Mouse (Mus musculus) stomach, postnatal 0 days (tissue): ENCODE data around the gene Phldb2. TPM values are rescaled to one million over a fixed set of nuclear protein-coding genes. Genes with fewer than 3 reads are reported as not detected.

Source experiments
- ATAC-seq: fragments of 200-750 bp; cut with Nextera tagmentation; 2 replicates; pipeline ENCODE4 v1.8.0; 2017; ENCODE audit not compliant: low FRiP score, low TSS enrichment
- DNase-seq: peaks from one replicate; pipeline ENCODE4 v3.0.0-alpha.2; 2016; ENCODE audit warnings: low spot score
- H3K27ac ChIP-seq: fragments of 300-500 bp; sonication (generic); replicated peaks from 2 replicates; pipeline ENCODE4 v1.5.1; 2014; ENCODE audit warnings: mild to moderate bottlenecking, control low read depth
- H3K27me3 ChIP-seq: fragments of 300-500 bp; sonication (generic); 2 replicates; pipeline ENCODE4 v1.6.1; 2014; ENCODE audit warnings: low read length; ENCODE audit not compliant: control insufficient read depth, insufficient read depth
- H3K36me3 ChIP-seq: fragments of 300-500 bp; sonication (generic); 2 replicates; pipeline ENCODE4 v1.6.1; 2014; ENCODE audit warnings: low read length, mixed read lengths; ENCODE audit not compliant: control insufficient read depth, insufficient read depth
- H3K4me1 ChIP-seq: fragments of 300-500 bp; sonication (generic); replicated peaks from 2 replicates; pipeline ENCODE4 v1.6.1; 2014; ENCODE audit warnings: antibody characterized with exemption; ENCODE audit not compliant: control insufficient read depth, insufficient read depth
- H3K4me2 ChIP-seq: fragments of 300-500 bp; sonication (generic); replicated peaks from 2 replicates; pipeline ENCODE4 v1.6.1; 2014; ENCODE audit warnings: low read depth, mild to moderate bottlenecking, control low read depth, moderate library complexity
- H3K4me3 ChIP-seq: fragments of 300-500 bp; sonication (generic); 2 replicates; pipeline ENCODE4 v1.5.1; 2014; ENCODE audit warnings: low read depth, low read length, control low read depth
- H3K9ac ChIP-seq: fragments of 300-500 bp; sonication (generic); 2 replicates; pipeline ENCODE4 v1.6.1; 2014; ENCODE audit warnings: mild to moderate bottlenecking, low read length, control low read depth, mixed read lengths
- H3K9me3 ChIP-seq: fragments of 300-500 bp; sonication (generic); 2 replicates; pipeline ENCODE4 v1.6.1; 2016; ENCODE audit warnings: low read length; ENCODE audit not compliant: control insufficient read depth
- CTCF ChIP-seq: IDR thresholded peaks from 2 replicates; pipeline ENCODE4 v1.5.1; 2016; ENCODE audit warnings: antibody characterized with exemption, low read depth, mild to moderate bottlenecking, moderate library complexity
- EP300 ChIP-seq: optimal IDR thresholded peaks from 2 replicates; pipeline ENCODE3; 2016; ENCODE audit warnings: antibody characterized with exemption
- WGBS: fragments of 180-500 bp; shearing (Covaris S2); extraction: QIAGEN DNeasy Blood & Tissue Kit; methylation state at CpG from one replicate; pipeline ENCODE4 v1.1.7; 2014; 5-methylcytosine and 5-hydroxymethylcytosine counted together
- polyA plus RNA-seq: library from polyadenylated mRNA; unstranded; fragments of >200 nt; fragmentation: Nextera tagmentation; extraction: Ambion mirVana; gene quantifications from 2 replicates; pipeline ENCODE4 v1.2.1, GENCODE M21; 2015

Phldb2 gene
- polyA plus RNA-seq, 1 experiment from 2014 or later: 13.2 TPM

GRCm38 (mm10) chr16:45886599-45886998, 66.8 kb downstream of the Phldb2 start:
- WGBS: 44% methylated on average over 5 of the region's 5 CpGs
- Histone ChIP-seq H3K4me2 (no peak overlapping the region), H3K27ac (no peak overlapping the region), H3K36me3 (no peaks in the 10 kb centered on the region), H3K9me3 (no peaks in the 10 kb centered on the region), H3K9ac (no peak overlapping the region), H3K4me3 (no peak overlapping the region), H3K4me1 (no peaks in the 10 kb centered on the region), H3K27me3 (no peaks in the 10 kb centered on the region)
- no peak for TF ChIP-seq EP300
- no peak for TF ChIP-seq CTCF
- ATAC-seq (peak; percentile 95), DNase-seq (peak; percentile 60)

DNA sequence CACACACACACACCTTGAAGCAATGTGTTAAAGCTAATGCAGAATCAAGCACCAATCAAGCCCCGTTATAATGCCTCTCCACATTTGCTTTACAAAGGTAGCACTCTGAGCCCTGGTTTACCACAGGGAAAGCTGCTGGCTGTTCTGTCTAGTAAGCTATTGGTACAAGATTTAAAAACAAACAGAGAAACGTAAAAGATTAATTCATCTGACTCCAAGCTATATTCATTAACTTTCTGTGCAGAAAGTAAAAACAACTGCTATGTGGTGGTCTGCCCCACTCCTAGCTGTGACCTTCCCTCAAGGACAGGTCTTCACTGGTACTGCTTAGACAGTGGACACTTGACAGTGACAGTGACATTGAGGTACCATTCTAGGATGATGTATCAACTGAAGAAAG, 69.2 kb downstream of the Phldb2 start:
- ATAC-seq (no peak), DNase-seq (no peak)
- WGBS: 65% methylated on average over 2 of the region's 2 CpGs
- Histone ChIP-seq H3K9me3 (no peaks in the 10 kb centered on the region), H3K27me3 (no peaks in the 10 kb centered on the region), H3K4me3 (no peak overlapping the region), H3K4me2 (no peak overlapping the region), H3K4me1 (no peaks in the 10 kb centered on the region), H3K36me3 (no peaks in the 10 kb centered on the region), H3K9ac (no peak overlapping the region), H3K27ac (no peak overlapping the region)
- TF ChIP-seq CTCF: no peak
- TF ChIP-seq EP300: no peak

DNA sequence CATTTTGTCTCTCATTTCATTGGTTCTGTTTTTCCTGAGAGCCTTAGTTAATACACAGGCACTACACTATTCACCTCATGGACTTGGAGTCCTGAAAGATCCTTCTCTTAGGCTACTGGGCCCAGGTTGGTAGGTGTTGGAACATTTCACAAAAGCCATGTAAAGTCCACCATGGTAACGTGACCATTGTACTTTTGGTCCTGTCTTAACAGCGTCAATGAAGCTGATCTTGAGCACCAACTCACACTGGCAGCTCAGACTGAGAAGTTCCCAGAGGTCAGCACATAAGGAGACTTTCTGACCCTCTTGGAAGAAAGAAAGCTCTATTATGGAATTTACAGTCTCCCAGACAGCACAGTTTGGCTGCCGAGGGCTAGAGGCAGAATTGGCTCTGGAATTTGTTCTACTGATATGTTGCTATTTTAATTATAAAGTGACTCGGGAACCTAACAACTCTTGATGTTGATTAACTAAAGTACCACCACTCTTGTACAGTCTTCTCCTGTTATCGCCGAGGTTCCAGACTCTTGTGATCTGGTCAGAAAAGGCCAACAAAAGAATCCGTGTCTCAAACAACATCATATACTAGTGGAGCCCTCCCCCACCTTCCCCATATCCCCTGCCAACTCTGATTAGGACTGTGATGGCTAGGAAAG, 72.1 kb downstream of the Phldb2 start:
- no peak overlapping the region for H3K4me2 ChIP-seq
- H3K9me3 ChIP-seq: no peaks in the 10 kb centered on the region
- H3K4me3 ChIP-seq: no peak overlapping the region
- no peak overlapping the region for H3K9ac ChIP-seq
- ATAC-seq (no peak), DNase-seq (no peak)
- H3K4me1 ChIP-seq: no peaks in the 10 kb centered on the region
- H3K27ac ChIP-seq: no peak overlapping the region
- TF ChIP-seq CTCF (no peak), EP300 (no peak)
- H3K27me3 ChIP-seq: no peaks in the 10 kb centered on the region
- no peaks in the 10 kb centered on the region for H3K36me3 ChIP-seq
- 76% methylated on average over 7 of the region's 7 CpGs for whole genome bisulfite sequencing

DNA sequence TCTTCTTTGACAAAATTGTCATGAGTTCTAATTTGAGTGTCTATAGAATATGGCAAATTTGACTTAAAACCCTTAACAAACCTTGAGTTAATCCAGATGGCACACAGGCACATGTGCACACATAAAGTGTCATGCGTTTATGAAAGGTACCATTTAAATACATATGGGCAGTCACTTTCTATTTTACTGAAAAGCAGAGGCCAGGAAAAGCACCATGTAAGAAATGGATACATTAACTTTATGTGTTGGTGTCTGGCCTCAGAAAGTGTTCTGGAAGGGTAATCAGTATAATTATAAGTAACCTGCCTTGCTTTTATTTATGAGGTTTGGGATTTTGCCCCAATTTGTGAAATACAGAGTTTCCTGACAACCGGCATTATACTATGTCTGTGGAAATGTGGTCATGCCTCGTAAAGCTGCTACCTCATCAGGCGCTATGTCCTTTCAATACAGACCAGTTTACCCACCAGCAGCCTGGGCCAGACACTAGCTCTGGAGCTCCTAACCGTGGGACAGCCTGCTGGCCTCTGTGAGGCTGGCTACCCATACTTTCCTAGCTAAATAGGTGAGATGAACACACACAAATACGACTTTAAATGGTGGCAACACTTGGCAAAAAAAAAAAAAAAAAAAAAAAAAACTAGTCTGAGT, 73.2 kb downstream of the Phldb2 start:
- H3K9me3 ChIP-seq: no peaks in the 10 kb centered on the region
- no peak overlapping the region for H3K4me3 ChIP-seq
- no peak overlapping the region for H3K27ac ChIP-seq
- WGBS: 88% methylated on average over 6 of the region's 6 CpGs
- H3K4me1 ChIP-seq: no peaks in the 10 kb centered on the region
- H3K36me3 ChIP-seq: no peaks in the 10 kb centered on the region
- no peak overlapping the region for H3K9ac ChIP-seq
- DNase-seq: no peak
- H3K4me2 ChIP-seq: no peak overlapping the region
- no peaks in the 10 kb centered on the region for H3K27me3 ChIP-seq
- no peak for ATAC-seq
- TF ChIP-seq EP300 (no peak), CTCF (no peak)

GRCm38 (mm10) chr16:45877739-45878138, 75.7 kb downstream of the Phldb2 start:
- H3K9ac ChIP-seq: no peak overlapping the region
- no peak overlapping the region for H3K27ac ChIP-seq
- H3K27me3 ChIP-seq: no peaks in the 10 kb centered on the region
- no peaks in the 10 kb centered on the region for H3K9me3 ChIP-seq
- H3K36me3 ChIP-seq: no peaks in the 10 kb centered on the region
- no peaks in the 10 kb centered on the region for H3K4me1 ChIP-seq
- WGBS: 90% methylated on average over 1 of the region's 1 CpGs
- TF ChIP-seq CTCF (no peak), EP300 (no peak)
- H3K4me3 ChIP-seq: no peak overlapping the region
- no peak overlapping the region for H3K4me2 ChIP-seq
- DNase-seq: no peak
- ATAC-seq: no peak

GRCm38 (mm10) chr16:45877171-45877570, 76.2 kb downstream of the Phldb2 start:
- ATAC-seq (no peak), DNase-seq (no peak)
- H3K9me3 ChIP-seq: no peaks in the 10 kb centered on the region
- no peak overlapping the region for H3K27ac ChIP-seq
- no peaks in the 10 kb centered on the region for H3K4me1 ChIP-seq
- no peak overlapping the region for H3K9ac ChIP-seq
- no peak overlapping the region for H3K4me2 ChIP-seq
- 55% methylated on average over 5 of the region's 5 CpGs for WGBS
- no peaks in the 10 kb centered on the region for H3K36me3 ChIP-seq
- H3K27me3 ChIP-seq: no peaks in the 10 kb centered on the region
- TF ChIP-seq EP300 (no peak), CTCF (no peak)
- no peak overlapping the region for H3K4me3 ChIP-seq
